Mouse (Mus musculus) skeletal muscle tissue, adult 2 months (tissue): ENCODE measurements around the gene Filip1.
A peak's percentile ranks its signal among the peaks of the same experiment; 100 is the strongest.

Experiments used
- DNase-seq: peaks from one replicate; pipeline ENCODE4 v3.0.0-alpha.2; 2012; ENCODE audit warnings: low read depth, low spot score

The Filip1 gene

DNA sequence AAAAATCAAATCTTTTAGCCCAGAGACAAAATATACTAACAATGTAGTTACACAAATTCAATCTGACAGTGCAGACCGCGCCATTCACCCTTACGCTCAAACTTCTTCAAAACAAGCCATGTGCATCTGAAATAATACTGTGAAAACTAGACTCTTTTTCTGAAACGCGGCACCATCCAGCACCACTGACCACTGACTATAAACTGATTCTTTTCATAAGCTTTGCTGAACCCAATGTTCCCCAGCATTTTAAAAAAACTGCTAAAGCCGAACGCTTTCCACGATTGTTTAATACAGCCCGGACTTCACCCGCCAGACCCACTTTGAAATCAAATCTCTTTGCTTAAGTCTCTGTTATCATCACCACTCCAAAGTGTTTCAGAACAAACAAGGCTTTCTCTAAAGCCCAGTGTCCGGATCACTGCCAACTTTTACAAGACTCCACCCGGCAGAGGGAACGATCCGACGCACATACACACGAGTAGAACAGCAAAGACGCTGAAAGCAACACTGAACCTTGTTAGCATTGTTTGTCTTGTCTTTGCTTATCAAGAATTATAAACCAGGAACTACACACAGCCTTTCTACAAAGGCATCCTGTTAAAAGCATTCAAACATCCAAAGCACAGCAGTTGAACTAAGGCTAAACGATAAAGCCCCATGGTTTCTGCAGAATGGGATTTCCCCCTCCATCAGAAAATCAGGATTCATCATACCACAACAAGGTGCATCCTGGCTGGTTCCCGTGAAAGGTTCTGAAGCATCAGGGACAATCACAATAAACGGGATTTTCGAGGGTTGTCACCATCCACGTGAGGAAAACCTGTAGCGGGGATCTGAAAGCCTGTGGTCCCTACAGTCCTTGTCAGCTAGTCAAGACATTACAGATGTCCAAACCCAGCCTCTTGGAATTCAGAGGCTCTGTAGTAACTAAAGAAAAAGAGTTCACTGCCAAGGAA is 182.5 kb downstream of the Filip1 start:
- DNase-seq = no peak

DNA sequence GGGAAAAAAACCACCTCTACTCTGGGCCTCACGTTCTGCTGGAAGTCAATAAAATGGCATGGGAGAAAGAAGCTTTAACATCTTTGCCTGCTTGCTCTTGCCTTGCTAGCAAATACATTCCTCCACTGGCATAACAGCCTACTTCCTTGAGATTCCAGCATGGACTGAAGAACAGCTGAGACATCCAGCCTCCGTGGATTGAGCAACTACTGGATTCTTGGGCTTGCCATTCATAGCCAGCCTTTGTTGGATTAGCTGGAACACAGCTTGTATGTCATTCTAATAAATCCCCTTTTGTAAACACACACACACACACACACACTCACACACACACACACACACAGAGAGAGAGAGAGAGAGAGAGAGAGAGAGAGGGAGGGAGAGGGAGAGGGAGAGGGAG is 185.6 kb downstream of the Filip1 start:
- no peak for DNase-seq

DNA sequence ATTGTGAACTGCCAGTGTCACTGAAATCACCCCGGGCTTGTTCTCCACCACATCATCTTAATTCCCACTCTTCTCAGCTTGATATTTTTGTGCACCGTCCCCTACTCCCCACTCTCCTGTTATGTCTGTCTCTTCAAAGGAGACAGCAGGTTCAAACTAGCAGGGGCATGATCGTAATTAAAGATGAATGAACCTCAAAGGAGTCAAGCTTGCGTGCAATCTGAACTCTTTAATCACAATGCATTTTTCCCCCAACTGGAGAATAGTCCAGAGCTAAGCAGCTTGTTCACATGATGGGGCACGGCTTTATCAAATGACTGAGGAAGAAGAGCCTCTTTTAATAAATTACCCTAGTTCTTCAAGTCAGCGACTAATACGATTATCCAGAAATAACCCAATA is 187.1 kb downstream of the Filip1 start:
- no peak for DNase-seq

DNA sequence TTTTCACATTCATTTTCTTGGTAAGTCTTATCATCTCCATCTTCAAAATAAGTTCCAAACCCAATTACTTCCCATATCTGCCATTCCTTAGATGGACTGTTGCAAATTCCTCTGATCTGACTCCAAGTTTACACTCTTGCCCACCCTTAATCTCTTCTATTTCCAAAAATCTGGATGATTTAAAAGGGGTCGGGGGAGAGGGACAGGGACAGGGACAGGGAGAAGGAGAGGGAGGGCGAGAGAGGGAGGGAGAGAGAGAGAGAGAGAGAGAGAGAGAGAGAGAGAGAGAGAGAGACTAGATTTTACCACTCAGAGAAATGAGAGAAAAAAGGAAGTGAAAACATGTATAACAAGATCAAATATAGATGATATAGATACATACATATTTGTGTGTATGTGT is 188.8 kb downstream of the Filip1 start:
- no peak for DNase-seq

DNA sequence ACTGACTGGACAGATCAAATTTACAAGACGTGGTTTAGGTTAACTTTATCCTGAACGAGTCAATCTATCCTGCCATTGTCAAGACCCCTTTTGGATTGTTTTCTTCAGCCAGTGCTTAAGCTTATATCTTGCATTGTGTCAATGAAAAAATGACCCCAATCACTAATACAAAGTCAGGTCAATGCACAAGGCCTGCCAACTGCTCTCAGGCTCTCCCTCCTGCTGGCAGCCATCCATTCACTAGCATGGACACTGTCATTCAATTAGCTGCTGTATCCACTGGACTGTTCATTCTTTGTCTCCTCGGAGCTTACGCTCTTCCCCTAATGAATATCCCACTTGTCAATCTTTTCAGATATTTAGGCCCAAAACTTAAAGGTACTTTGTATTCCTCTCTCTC is 189.2 kb downstream of the Filip1 start:
- DNase-seq = no peak

DNA sequence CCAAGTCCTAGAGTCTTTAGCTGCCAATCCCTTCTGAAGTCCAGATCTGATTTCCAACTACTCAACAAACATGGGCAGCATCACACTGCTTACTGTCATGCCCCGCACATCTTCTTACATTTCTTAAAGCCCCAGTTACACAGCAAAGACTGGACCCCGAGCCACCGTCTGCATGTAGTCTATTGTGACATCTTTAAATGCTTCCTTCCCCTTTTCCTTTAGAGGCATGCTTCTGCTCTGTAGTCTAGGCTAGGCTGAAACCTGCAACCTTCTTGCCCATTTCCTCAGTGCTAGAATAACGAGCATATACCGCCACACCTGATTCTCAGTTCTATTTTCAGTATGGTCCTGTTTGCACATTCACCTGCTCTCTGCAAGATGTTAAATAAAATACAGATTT is 196.2 kb downstream of the Filip1 start:
- DNase-seq = no peak

DNA sequence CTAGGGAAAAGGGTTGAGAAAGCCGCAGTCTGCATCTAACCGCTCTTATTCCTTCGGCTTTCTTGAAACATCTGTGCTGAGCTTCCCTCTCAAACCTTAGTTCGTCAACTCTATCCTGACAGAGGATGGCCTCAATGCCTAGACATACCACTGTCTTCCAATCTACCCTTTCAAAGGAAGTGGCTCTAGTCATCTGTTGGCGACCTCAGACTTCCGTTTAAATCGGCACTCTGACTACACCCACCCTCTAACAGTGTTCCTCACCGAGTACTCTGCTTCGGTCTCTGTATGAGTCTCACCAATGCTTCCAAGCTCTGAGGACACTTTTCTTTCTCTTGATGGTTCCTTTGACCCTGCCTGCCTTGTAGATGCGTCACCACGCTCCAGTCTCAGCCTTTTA is 196.6 kb downstream of the Filip1 start:
- no peak for DNase-seq

DNA sequence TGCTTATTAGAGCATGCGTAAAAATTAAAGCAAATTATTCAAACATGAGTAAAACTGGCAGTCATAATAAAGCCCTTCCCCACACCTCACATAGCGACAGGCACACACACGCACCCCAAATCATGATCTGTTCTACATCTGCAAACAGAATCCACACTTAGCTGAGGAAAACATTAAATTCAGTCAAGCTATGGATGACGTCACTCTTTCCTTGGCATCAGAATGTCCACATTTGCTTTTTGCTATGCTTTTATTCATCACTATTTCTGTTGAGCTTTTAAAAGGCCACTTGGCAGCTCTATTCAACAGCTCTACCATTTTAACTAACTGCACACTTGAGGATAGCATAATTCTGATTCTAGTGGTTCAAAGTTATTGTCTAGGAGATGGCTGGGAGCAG is 198.1 kb downstream of the Filip1 start:
- DNase-seq = no peak

DNA sequence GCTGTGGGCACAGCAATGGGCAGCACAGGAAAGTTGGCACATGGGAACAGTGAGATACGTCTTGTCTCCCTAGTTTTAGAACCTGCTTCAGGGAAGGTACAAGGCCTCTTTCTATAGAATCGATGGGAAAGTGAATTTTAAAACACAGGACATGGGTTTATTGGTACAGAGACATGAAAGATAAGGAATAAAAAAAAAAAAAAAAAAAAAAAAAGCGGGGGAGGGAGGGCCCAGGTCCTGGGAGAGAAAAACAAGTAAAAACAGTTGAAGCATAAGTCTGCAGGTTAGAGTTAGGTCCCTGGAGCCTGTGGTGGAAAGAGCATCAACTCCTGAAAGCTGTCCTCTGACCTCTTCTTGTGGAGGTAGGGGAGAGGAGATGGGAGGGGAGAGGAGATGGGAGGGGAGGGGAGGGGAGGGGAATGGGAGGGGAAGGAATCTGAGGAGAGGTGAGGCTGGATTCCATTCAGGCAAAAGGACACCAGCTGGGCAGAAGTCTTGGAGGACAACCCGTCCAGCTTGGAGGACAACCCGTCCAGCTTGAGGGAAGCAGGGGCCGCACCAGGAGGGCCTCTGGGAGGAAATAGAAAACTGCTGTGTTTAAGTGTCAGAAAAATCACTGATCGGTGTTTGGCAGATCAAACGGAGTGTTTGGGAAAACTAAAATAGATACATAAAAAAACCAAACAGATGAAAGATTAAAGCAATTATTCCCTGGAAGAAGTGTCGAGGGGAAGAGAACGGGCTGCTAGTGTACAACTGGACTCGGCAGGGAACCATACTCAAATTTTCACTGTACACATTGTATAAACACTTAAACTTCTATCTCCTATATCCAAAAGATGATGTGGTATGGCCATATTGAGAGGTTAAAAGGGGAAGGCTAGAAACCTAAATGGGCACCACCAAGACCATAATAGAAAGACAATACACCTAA is 201.4 kb downstream of the Filip1 start:
- peak; percentile 15 for DNase-seq

DNA sequence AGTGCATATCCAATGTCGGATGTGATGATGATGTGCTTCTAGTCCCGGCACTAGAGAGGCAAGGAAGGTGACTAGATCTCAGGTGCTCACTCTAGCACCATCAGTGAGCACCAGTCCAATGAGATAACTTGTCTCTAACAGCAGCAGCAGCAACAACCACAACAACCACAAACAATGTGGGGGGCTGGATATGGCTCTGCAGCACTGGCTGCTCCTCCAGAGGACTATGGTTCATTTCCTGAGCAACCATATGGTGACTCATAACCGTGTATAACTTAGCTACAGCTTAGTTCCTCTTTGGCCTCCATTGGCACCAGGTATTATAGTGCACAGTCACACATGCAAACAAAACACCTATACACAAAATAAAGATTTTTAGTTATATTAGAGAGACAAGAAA is 202.1 kb downstream of the Filip1 start:
- DNase-seq = no peak

DNA sequence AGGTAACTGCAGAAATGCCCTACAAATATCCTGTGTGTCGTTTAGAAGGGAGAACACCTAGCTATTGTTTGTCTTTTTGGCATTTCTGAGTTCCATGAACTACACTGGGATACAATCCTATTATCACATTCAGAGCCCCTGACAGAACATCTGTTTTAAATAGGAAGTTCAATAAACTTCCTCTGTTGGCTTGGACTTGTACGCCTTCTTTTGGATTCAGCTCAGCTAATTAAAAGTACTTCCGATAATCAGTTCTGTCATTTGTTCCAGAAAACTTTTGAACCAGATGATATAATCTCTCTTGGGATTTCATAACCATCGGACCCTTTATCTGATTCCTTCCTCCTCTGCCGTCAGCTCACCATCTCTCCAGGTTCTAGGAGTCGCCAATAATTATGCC is 203.2 kb downstream of the Filip1 start:
- peak; percentile 16 for DNase-seq

DNA sequence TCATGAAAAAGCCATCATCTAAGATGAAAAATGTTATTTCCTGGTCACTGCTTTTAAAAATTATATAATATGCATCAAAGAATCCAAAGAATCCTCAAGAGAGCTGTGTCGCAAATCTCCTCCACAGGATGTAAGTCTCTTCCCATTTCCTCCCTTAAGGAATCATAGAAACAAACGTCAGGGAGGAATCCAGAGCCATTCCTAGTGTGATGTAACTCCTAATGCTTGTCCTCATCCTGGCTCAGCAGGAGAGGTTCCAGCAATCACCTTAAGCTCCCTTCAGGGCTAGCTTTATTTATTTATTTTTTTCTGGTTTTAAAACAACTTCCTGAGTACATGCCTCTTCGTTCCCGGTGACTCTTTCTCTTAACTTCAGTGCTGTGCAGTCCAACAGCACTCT is 205.5 kb downstream of the Filip1 start:
- peak; percentile 21 for DNase-seq

DNA sequence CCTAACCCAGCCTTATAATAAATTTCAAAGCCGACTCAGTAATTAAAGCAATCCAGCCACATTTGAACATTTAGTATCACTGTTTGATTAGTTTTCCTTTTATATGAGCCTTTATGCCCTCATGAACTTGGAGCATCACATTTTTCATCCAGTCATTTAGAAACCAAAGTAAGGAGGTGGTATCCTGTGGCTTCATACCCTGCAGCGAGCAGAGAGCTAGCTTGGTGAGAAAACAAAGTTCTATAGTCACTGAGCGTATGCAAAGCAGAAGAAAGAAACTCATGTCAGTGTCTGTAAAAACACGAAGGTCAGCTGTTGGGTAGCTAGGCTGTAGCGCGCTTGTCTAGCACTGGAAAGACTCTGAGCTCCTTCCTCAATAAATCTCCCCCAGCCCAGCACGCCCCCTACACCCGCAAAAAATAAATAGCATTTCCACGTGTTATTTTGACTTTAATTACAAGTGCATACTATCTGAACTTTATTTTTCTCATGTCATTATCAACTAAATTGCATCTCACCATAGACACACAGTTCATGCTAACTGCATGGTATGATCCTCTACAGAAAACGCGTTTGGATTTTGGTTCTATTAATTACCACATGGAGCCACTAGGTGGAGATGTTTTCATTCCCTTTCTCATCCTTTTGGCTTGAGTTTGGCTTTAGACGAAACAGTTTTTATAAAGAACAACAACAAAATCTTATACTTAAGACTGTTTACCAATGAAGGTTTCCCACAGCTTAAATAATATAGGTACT is 206.2 kb downstream of the Filip1 start:
- DNase-seq = peak; percentile 30

DNA sequence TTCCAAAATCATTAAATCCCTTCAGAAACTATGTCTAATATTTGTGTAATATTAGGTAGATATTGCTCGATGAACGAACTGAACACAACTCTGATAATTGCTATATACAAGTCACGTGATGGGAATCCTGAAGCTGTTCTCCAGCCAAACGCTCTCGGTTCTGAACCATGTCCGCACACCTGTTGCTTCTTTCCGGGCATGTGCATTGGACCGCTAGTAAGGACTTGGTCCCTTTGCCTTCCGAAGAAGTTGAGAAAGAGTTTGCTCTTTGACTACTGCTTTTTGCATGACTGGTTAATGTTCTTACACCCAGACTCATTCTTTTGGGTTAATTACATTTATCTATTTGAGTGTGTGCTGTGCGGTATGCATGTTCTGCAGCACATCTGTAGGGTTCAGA is 207.2 kb downstream of the Filip1 start:
- DNase-seq = no peak

DNA sequence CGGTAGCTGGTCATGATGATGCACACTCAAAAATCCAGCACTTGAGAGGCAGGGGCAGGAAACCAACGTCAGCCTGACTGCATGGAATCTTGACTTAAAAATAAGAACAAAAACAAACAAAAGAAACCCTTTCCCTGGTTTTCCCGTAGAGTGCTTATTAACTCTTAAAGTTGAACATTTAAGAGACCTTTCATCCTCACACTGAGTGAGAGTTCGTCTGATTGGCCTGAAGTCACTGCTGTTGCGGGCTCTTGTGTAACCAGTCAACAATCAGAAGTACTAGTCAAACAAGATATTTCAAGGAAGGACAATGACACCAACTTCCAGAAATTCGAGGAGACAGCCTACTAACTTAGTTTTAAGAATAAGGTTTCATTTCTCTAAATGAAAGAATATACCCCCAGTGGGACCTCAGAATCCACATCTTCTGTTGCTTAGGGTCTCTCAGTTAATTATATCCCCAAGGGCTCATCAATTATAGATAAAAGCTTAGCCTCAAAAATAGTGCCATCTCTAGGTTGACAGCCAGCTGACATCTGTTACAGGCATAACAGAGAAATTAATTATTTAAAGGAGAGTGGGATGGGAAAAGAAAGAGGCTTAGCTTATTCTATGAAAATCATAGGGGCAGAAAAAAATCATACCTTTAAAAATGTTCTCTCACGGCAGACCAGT is 216.1 kb downstream of the Filip1 start:
- no peak for DNase-seq

DNA sequence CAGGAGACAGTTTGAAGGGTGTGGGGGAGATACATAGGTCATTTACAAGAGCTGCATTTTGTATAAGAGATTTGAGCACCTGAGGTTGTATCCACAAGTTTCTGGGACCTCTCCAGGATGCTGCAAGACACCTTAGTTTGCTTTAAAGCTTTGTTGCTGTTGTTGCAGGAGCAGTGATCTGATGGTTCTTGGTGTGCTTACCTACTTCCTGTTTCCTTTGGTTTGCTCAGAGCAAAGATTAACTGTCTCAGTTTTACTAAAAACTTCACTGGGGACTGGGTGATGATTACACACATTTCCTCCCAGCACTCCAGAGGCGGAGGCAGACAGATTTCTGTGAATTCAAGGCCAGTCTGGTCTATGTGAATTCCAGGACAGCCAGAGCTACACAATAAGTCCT is 217.6 kb downstream of the Filip1 start:
- DNase-seq = no peak

DNA sequence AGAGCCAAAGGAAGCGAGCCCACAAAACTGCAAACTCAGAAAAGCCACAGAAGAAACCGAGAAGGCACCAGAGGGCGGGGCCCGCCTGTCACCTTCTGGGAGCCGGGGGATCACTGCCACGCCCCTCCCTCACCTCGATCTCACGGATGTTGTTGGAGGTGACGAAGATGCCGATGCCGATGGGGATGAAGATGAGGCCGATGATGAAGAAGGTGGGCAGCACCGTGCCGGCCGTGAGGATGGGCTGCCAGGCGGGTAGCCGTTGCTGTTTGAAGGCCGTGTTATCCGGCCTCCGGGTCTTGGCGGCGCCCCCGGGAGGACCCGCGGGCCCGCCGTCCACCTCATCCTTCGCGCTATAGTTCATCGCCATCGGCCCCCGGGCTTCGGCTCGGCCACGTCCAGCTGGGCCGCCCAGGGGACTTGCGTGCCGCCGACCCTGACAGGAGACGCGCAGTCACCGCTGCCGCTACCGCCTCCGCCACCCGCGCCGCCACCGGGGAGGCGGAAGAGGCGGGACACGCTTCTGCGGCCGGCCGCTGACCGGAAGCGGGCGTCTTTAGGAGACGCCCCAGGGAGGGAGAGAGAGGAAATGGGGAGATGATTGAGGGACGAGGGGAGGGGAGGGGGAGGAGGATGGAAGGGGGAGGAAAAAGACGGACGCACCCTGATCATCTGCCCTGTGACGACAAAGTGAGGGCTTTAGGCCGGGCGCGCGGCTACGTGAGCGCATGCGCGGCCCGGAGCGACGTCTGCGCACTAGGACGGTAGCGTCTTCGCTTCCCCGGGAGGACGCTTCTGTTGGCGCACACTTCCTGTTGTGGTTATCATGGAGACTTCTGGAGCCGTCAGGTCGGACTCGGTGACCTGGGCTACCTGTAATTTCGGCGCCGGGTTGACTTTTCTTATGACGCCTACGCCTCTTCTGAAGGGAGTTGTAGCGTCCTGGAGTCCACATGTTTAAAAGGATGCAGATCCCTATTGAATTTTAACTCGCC is 219.5 kb downstream of the Filip1 start, which contains the start of gene Tmem30a:
Tmem30a (minus strand) TSS at position 667 of the 995 bp plus-strand sequence.
- DNase-seq = peak; percentile 99

DNA sequence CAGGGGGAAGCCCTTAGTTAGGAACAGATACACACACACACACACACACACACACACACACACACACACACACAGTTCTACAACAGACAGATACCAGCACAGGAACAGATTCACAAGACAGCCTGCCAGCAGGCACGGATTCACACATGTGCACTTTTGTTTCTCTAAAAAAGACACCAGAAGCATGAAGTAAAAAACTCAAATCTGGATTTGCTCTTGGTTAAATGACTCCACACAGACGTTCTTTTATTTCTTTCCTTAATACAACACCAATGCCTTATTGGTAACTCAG is 226.9 kb downstream of the Filip1 start:
- no peak for DNase-seq

DNA sequence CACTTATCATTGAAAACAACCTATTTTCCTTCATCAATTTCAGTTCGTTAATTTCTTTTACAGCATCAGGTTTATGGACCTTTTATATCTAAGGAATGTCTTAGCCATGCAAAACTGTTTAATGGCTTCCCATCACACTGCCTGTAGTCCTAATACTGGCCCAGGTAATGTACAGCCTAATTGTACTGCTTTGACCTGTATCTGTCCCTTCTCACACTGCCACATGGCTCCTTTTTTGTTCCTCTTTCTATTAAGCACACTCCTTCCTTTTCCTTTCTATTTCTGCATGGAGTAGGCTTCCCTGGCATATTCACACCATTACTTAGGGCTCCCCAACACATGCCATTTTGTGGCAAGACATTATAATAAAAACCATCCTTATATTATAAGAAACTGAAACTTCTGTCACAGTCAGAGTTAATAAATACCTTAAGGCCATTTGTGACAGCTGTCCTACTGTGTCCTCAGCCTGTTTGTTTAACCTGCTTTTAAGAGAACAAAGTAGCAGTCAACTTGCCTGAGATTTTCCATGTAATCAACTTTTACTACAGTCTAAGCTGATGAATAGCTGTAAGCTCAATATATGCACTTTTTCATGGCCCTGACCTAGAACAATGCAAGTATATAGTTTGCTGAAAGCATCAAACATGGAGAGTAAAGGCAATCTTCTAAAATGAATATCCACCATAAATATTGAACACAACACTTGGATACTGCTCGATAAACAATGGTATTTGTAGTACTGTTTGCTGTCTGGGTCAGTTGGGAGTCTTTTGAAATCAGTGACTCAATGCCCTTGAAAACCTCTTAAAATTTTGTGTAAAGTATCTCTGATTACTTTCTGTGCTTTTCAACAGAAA is 227.5 kb downstream of the Filip1 start:
- no peak for DNase-seq
